In the genomic region with DNA sequence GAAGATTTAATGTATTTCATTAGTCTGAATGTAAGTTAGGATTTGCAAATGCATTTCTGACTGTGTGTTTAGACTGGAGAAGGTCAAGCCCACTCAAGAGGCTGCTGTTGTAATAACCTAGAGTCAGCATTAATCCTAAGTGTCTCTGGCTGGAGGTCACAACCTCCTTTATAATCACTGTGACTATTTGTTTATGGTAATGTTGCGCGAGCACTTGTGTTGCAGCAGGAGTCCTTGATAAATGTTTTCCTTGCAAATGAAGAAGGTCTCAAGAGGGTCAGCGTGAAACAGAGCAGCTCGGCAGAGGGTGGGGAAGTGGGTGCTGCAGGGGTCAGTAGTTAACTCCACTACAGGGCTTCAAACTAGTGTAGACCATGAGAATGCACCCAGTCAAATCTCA, we compare ENCODE assay signal across 19 mouse cellular contexts.
"Had no signal": no experiment of that assay in that cellular context is flagged by ENCODE, and none has a peak within 500 bp of the region (broad histone marks: within the 10 kb centered on the region; RNA-seq: fewer than 3 reads in every experiment).

No protein-coding gene starts in this region.

- H3K27me3 ChIP-seq: kidney, embryonic 15.5 days; limb, embryonic 13.5 days; megakaryocyte, embryonic 14.5 days; midbrain, embryonic 15.5 days; neural tube, embryonic 13.5 days; stomach, embryonic 15.5 days had no signal

- ATAC-seq: intestine, embryonic 15.5 days; liver, postnatal 0 days; midbrain, embryonic 15.5 days had no signal

- H3K9ac ChIP-seq: intestine, embryonic 15.5 days; kidney, embryonic 15.5 days; limb, embryonic 13.5 days; liver, embryonic 14.5 days; liver, postnatal 0 days; midbrain, embryonic 15.5 days; neural tube, embryonic 13.5 days; stomach, embryonic 15.5 days had no signal

- H3K9me3 ChIP-seq: intestine, embryonic 15.5 days; limb, embryonic 10.5 days; midbrain, embryonic 15.5 days; stomach, embryonic 15.5 days had no signal

- DNase-seq: kidney, adult 11 months; kidney, adult 8-10 months; kidney, postnatal 14 days; liver; liver, postnatal 0 days; right cerebral cortex, postnatal 25 days; thymus, postnatal 36 days had no signal

- H3K36me3 ChIP-seq: intestine, embryonic 15.5 days; midbrain, embryonic 15.5 days; stomach, embryonic 15.5 days had no signal

- H3K27ac ChIP-seq: intestine, embryonic 15.5 days; kidney, embryonic 15.5 days; layer of hippocampus, adult 2 months; limb, embryonic 10.5 days; limb, embryonic 13.5 days; liver, embryonic 14.5 days; midbrain, embryonic 10.5 days; midbrain, embryonic 15.5 days; neural tube, embryonic 13.5 days; stomach, embryonic 15.5 days had no signal

- H3K4me2 ChIP-seq: intestine, embryonic 15.5 days; kidney, embryonic 15.5 days; limb, embryonic 13.5 days; midbrain, embryonic 15.5 days; neural tube, embryonic 13.5 days; stomach, embryonic 15.5 days had no signal

- H3K4me3 ChIP-seq: intestine, embryonic 15.5 days; kidney, embryonic 15.5 days; layer of hippocampus, adult 2 months; limb, embryonic 10.5 days; limb, embryonic 13.5 days; megakaryocyte, embryonic 14.5 days; midbrain, embryonic 10.5 days; midbrain, embryonic 15.5 days; myocyte; neural tube, embryonic 13.5 days; stomach, embryonic 15.5 days had no signal
